Mouse (Mus musculus): Measurements from ENCODE around the gene S100a10. TPM values are rescaled to one million over a fixed set of nuclear protein-coding genes. Genes with fewer than 3 reads are reported as not detected.

S100a10 gene
- polyA plus RNA-seq, 1 experiment from 2014 or later = 233 TPM

- H3K27ac ChIP-seq = no peak overlapping the region
- H3K4me1 ChIP-seq = peaks cover 17% of the 10 kb centered on the region
- H3K4me3 ChIP-seq = no peak overlapping the region
- 0 out of 2 replicates have a peak, but pooled peaks cover 13% of the 10 kb centered on the region for H3K27me3 ChIP-seq
- WGBS = 90% methylated on average over 5 of the region's 5 CpGs
- no peak overlapping the region for H3K9ac ChIP-seq
- H3K9me3 ChIP-seq (replicated peaks) = no peaks in the 10 kb centered on the region
- H3K4me2 ChIP-seq (replicated peaks) = no peak overlapping the region
- H3K36me3 ChIP-seq = no peaks in the 10 kb centered on the region
- no peak for ATAC-seq (ENCODE audit: low FRiP score)
Measured at GRCm38 (mm10) chr3:93551950-93552901, 2.7 kb upstream of the S100a10 start.

DNA sequence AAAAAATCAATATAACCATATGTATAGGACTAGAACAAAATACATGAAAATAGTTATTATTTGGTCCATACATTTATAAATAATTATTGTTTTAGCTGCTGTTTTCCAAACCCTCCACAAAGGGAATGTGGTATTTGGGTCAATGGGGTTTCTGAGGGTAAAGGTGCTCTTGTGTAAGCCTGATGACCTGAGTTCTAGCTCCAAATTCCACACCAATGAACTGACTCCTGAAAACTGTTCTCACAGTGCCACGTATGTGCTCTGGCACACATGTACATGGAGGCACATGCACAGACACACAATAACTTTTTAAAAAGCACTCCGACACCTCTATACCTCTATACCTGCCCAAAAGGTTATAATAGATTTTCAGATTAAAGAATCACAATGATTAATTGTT, 1.6 kb upstream of the S100a10 start:
- no peaks in the 10 kb centered on the region for H3K9me3 ChIP-seq (replicated peaks)
- no peak overlapping the region for H3K4me3 ChIP-seq
- ATAC-seq (ENCODE audit: low FRiP score) = no peak
- H3K4me2 ChIP-seq (replicated peaks) = no peak overlapping the region
- no peak overlapping the region for H3K9ac ChIP-seq
- no peaks in the 10 kb centered on the region for H3K36me3 ChIP-seq
- 89% methylated on average over 2 of the region's 2 CpGs for WGBS
- H3K27ac ChIP-seq = no peak overlapping the region
- 0 out of 2 replicates have a peak, but pooled peaks cover 13% of the 10 kb centered on the region for H3K27me3 ChIP-seq
- H3K4me1 ChIP-seq = peaks cover 19% of the 10 kb centered on the region

DNA sequence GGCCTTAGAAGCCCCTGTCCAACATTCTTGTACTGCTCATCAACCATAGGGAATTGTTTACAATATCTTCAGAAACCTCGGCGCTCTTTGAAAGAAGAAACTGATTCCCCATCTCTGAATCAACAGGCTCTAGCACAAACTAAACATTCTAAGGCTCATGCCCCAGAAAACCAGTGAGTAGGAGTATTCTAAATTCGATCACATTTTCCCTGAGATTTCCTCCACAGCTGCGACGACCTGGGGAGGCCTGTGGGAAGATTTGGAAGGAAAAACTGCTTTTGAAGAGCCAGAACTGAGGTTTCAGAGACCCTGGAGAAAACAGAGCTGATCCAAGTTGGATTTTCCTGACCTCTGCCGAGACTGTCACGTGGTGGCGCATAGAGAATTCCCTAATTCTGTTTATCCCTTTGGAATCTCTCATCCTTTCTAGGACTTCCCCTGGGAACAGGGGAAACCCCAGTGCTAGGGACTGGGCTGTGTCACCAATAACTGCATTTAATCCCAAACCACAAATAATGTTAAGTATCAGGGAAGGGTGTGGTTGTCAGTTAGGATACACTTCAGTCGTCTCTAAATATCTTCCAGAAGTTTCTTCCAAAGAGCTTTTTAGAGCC, 1.0 kb upstream of the S100a10 start:
- no peak overlapping the region for H3K4me3 ChIP-seq
- WGBS = 64% methylated on average over 9 of the region's 9 CpGs
- no peak for ATAC-seq (ENCODE audit: low FRiP score)

DNA sequence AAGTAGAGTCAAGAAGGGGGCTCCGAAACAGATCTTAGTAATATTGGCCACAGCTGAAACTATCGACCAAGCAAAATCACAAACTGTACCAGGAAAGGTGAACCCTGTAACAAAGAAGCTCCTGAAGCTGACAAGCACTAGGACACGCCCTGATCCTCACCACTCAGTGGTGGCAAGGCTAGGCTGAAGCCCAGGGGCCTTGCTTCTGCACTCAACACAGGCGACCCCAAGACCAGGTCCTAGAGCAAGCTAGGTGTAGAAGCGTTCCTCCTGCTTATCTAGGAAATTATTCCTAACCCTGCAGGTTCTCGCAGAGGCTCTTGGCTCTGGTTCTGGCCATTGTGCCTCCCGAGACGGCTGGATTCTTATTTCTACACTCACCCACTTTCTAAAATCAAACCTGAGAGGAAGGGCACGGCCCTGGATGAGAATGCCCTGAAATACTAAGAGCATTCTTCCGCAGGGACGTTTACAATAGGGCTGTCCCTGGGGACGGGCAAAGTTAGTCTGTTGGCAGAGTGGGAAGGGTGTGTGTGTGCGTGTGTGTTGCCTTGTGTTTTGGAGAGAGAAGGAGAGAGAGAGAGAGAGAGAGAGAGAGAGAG, 400 bp upstream of the S100a10 start:
- Histone ChIP-seq H3K9me3 (replicated peaks) (no peaks in the 10 kb centered on the region), H3K4me3 (peak overlapping the region; percentile 56), H3K27ac (no peak overlapping the region), H3K27me3 (0 out of 2 replicates have a peak, but pooled peaks cover 13% of the 10 kb centered on the region), H3K4me2 (replicated peaks) (peak overlapping the region; percentile 93), H3K9ac (peak overlapping the region; percentile 74; the same call in 1 of the 2 replicates), H3K36me3 (no peaks in the 10 kb centered on the region), H3K4me1 (peaks cover 19% of the 10 kb centered on the region)
- WGBS = 24% methylated on average over 13 of the region's 13 CpGs
- ATAC-seq (ENCODE audit: low FRiP score) = peak; percentile 51

More for the DNA sequence above, 1.0 kb upstream of the S100a10 start:
- Histone ChIP-seq H3K27ac (no peak overlapping the region), H3K4me1 (peaks cover 19% of the 10 kb centered on the region), H3K4me2 (replicated peaks) (no peak overlapping the region), H3K9me3 (replicated peaks) (no peaks in the 10 kb centered on the region), H3K9ac (no peak overlapping the region), H3K27me3 (0 out of 2 replicates have a peak, but pooled peaks cover 13% of the 10 kb centered on the region), H3K36me3 (no peaks in the 10 kb centered on the region)

GRCm38 (mm10) chr3:93555878-93556254, 986 bp downstream of the S100a10 start:
- H3K36me3 ChIP-seq = no peaks in the 10 kb centered on the region
- ATAC-seq (ENCODE audit: low FRiP score) = no peak
- peak overlapping the region; percentile 93 for H3K4me2 ChIP-seq (replicated peaks)
- H3K9ac ChIP-seq = peak overlapping the region; percentile 74; the same call in 1 of the 2 replicates
- no peaks in the 10 kb centered on the region for H3K9me3 ChIP-seq (replicated peaks)
- peak overlapping the region; percentile 62; the same call in 1 of the 2 replicates for H3K27ac ChIP-seq
- peaks cover 19% of the 10 kb centered on the region for H3K4me1 ChIP-seq
- peak overlapping the region; percentile 56 for H3K4me3 ChIP-seq
- H3K27me3 ChIP-seq = 0 out of 2 replicates have a peak, but pooled peaks cover 13% of the 10 kb centered on the region
- 33% methylated on average over 2 of the region's 2 CpGs for WGBS

- 57% methylated on average over 1 of the region's 1 CpGs for WGBS
- H3K4me2 ChIP-seq (replicated peaks) = peak overlapping the region; percentile 93
- peaks cover 19% of the 10 kb centered on the region for H3K4me1 ChIP-seq
- no peak overlapping the region for H3K27ac ChIP-seq
- 0 out of 2 replicates have a peak, but pooled peaks cover 13% of the 10 kb centered on the region for H3K27me3 ChIP-seq
- H3K36me3 ChIP-seq = no peaks in the 10 kb centered on the region
- H3K9ac ChIP-seq = no peak overlapping the region
- H3K4me3 ChIP-seq = 0 out of 2 replicates have a peak overlapping the region, but pooled peaks have one; percentile 56
- H3K9me3 ChIP-seq (replicated peaks) = no peaks in the 10 kb centered on the region
- ATAC-seq (ENCODE audit: low FRiP score) = no peak
Measured at GRCm38 (mm10) chr3:93556599-93556998, 1.7 kb downstream of the S100a10 start.

DNA sequence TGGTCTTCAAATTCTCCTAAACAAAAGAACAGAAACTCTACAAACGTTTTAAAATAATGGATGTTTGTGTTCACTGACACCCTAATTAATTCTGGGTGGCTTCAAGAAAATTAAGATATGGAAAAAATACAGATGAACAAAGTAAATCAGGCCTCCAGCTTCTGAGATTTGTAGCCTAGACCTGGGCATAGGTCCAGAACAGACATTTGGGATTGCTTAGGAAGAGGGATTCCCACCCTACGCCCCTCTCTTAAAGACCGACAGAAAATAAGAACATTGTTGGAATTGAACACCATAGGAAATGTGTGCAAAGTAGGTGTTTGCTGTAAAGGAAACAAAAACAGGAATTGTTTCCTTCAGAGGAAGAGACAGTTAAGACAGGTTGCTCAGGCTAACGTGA, 2.6 kb downstream of the S100a10 start:
- Histone ChIP-seq H3K4me2 (replicated peaks) (no peak overlapping the region), H3K27ac (no peak overlapping the region), H3K9me3 (replicated peaks) (no peaks in the 10 kb centered on the region), H3K36me3 (0 out of 2 replicates have a peak, but pooled peaks cover 3% of the 10 kb centered on the region), H3K4me3 (no peak overlapping the region), H3K27me3 (0 out of 2 replicates have a peak, but pooled peaks cover 13% of the 10 kb centered on the region), H3K9ac (no peak overlapping the region), H3K4me1 (peaks cover 19% of the 10 kb centered on the region)
- WGBS = 53% methylated on average over 4 of the region's 4 CpGs
- no peak for ATAC-seq (ENCODE audit: low FRiP score)

DNA sequence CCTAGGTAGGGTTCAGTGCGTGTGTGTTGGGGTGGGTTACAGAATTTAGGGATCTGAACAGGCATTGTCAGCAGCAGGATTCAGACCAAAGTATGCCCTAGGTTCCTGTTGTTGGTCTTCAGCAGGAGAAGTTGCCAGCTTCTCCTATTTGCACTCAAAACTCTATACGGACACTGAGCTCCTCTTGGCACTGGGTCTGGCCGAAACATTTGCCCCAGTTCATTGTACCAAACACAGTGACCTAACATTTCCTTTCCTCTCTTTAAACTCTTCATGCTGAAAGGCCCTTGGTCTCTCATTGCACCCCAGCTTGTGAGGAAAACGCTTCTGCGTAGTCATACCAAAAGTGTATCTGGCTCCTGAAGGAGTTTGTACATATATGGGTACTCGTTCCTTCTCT, 5.1 kb downstream of the S100a10 start:
- peaks cover 15% of the 10 kb centered on the region for H3K4me1 ChIP-seq
- WGBS = 91% methylated on average over 6 of the region's 6 CpGs
- no peak for ATAC-seq (ENCODE audit: low FRiP score)

DNA sequence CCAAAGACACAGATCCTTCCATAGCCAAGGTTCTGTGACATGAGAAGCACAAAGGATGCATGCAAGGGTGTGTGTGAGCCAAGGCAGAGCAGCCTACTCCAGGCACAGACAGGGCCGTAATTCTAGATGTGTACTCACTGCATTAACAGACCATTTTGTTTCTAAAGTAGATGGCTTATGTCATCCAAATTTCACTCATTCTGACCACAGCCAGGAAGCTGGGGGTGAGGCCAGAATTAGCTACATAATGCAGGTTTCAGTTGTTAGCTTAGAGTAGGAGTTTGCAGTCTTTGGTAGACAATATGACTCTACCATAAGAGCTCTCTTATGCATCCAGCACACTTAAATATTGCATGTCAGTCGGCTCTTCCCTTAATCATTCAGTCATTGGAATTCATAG, 7.5 kb downstream of the S100a10 start:
- H3K27me3 ChIP-seq = no peaks in the 10 kb centered on the region
- no peak overlapping the region for H3K9ac ChIP-seq
- ATAC-seq (ENCODE audit: low FRiP score) = no peak
- H3K4me3 ChIP-seq = no peak overlapping the region
- H3K4me1 ChIP-seq = 0 out of 2 replicates have a peak, but pooled peaks cover 3% of the 10 kb centered on the region
- no peaks in the 10 kb centered on the region for H3K9me3 ChIP-seq (replicated peaks)
- no peak overlapping the region for H3K27ac ChIP-seq
- H3K4me2 ChIP-seq (replicated peaks) = no peak overlapping the region
- H3K36me3 ChIP-seq = 0 out of 2 replicates have a peak, but pooled peaks cover 6% of the 10 kb centered on the region
- WGBS = 88% methylated on average over 2 of the region's 2 CpGs

More for the DNA sequence above, 5.1 kb downstream of the S100a10 start:
- H3K9ac ChIP-seq = no peak overlapping the region
- H3K27me3 ChIP-seq = 0 out of 2 replicates have a peak, but pooled peaks cover 10% of the 10 kb centered on the region
- H3K9me3 ChIP-seq (replicated peaks) = no peaks in the 10 kb centered on the region
- no peak overlapping the region for H3K4me2 ChIP-seq (replicated peaks)
- H3K36me3 ChIP-seq = 0 out of 2 replicates have a peak, but pooled peaks cover 6% of the 10 kb centered on the region
- H3K27ac ChIP-seq = no peak overlapping the region
- H3K4me3 ChIP-seq = no peak overlapping the region

DNA sequence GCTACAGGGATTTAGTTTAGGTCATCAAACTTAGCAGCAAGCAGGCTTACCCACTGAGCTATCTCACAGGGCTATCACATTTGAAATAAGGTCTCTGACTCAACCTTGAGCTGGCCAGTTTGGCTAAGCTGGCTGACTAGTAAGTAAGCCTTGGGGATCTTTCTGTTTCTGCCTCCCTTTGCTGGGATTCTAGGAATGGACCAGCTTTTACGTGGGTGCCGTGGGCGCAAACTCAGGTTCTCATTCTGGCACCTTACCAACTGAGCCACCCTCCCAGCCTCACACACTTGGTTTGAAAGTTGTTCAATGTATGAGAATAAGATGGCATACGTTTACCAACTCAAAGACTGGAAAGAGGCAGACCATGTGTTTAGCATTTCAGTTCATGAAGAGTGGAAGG, 8.3 kb downstream of the S100a10 start:
- Histone ChIP-seq H3K4me1 (no peaks in the 10 kb centered on the region), H3K4me2 (replicated peaks) (no peak overlapping the region), H3K9ac (no peak overlapping the region), H3K27ac (no peak overlapping the region), H3K36me3 (0 out of 2 replicates have a peak, but pooled peaks cover 6% of the 10 kb centered on the region), H3K27me3 (no peaks in the 10 kb centered on the region), H3K9me3 (replicated peaks) (no peaks in the 10 kb centered on the region), H3K4me3 (no peak overlapping the region)
- 96% methylated on average over 4 of the region's 4 CpGs for WGBS
- ATAC-seq (ENCODE audit: low FRiP score) = no peak

DNA sequence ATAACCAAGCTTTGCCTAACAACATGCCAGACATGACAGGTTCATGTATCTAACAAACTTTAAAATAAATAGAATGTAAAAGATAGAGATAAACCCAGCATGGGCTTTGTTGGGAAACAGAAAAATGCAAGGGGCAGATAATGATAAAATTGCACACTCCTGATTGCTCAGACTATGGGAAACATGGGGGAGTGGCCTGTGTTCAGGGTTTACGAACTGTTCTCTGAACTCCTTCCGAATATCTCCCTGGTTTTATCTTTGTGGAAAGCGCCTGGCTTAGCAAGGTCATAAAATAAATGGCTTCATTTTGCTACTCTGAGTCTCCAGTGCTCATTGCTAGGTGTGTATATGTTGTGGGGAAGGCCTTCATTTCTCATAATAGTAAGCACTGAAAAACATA, 12.0 kb downstream of the S100a10 start:
- Histone ChIP-seq H3K9ac (no peak overlapping the region), H3K27ac (no peak overlapping the region), H3K27me3 (no peaks in the 10 kb centered on the region), H3K4me3 (no peak overlapping the region), H3K4me2 (replicated peaks) (no peak overlapping the region), H3K36me3 (0 out of 2 replicates have a peak, but pooled peaks cover 6% of the 10 kb centered on the region), H3K9me3 (replicated peaks) (no peaks in the 10 kb centered on the region), H3K4me1 (0 out of 2 replicates have a peak, but pooled peaks cover 3% of the 10 kb centered on the region)
- 95% methylated on average over 3 of the region's 3 CpGs for WGBS
- ATAC-seq (ENCODE audit: low FRiP score) = no peak

GRCm38 (mm10) chr3:93567721-93568120, 12.8 kb downstream of the S100a10 start:
- Histone ChIP-seq H3K9me3 (replicated peaks) (no peaks in the 10 kb centered on the region), H3K36me3 (0 out of 2 replicates have a peak, but pooled peaks cover 2% of the 10 kb centered on the region), H3K9ac (no peak overlapping the region), H3K4me3 (no peak overlapping the region), H3K4me2 (replicated peaks) (no peak overlapping the region), H3K27me3 (no peaks in the 10 kb centered on the region), H3K4me1 (0 out of 2 replicates have a peak, but pooled peaks cover 3% of the 10 kb centered on the region), H3K27ac (no peak overlapping the region)
- no peak for ATAC-seq (ENCODE audit: low FRiP score)
- 93% methylated on average over 6 of the region's 6 CpGs for WGBS

Data from hindbrain, embryonic 12.5 days (tissue).